Mouse (Mus musculus): ENCODE measurements around the gene Adora3. TPM values are rescaled to one million over a fixed set of nuclear protein-coding genes. Genes with fewer than 3 reads are reported as not detected.

The Adora3 gene
- under 1 TPM in 1 of 2 experiments, not detected in 1; 0.40 TPM for total RNA-seq (2021)
- long read RNA-seq, experiment 1 = 0 reads
- long read RNA-seq, experiment 2 = 0 reads

DNA sequence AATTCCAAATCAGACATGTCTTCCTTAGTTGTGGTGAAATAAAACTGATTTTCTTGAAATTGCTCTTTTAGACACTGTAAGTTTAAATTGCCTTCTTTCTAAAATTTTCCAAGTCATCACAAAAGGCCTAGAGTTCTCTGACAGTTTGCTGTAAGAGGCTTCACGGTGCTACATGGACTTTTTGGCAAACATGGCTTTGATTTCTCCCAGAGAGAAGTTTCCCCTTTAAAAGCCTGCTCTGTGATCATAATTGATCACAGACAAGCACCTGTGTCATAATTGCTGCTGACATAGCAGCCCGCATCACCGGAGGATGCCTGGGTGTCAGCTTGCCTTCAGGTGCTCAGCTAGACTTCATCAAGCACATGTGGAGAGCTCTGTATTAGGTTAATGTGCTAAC lies at the start of gene Adora3, which contains the start of gene Tmigd3:
Gene Adora3 (plus strand): TSS at position 301 of the 400 bp plus-strand sequence.
Gene Tmigd3 (plus strand): TSS at position 346 of the 400 bp plus-strand sequence.
- DNase-seq = no peak

- no peak for DNase-seq
Observed at GRCm38 (mm10) chr3:105821504-105821903, 49.2 kb upstream of the Adora3 start.

DNA sequence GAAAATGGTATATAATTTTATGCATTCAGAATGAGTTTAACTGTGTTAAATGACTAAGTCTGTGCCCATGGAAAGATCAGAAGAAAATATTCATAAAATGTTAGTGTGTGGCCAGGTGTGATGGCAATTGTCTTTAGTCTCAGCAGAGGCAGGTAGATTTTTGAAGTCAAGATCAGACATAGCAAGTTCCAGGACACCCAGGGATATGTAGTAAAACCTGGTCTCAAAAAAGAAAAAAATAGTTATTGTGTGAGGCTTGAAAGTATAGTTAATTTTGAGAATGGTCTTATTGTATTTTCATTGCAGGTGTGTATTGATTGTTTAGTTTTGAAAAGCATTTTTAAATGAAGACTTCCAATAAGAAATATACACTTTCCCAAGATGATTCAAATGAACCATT lies 47.0 kb upstream of the Adora3 start:
- DNase-seq = no peak

DNA sequence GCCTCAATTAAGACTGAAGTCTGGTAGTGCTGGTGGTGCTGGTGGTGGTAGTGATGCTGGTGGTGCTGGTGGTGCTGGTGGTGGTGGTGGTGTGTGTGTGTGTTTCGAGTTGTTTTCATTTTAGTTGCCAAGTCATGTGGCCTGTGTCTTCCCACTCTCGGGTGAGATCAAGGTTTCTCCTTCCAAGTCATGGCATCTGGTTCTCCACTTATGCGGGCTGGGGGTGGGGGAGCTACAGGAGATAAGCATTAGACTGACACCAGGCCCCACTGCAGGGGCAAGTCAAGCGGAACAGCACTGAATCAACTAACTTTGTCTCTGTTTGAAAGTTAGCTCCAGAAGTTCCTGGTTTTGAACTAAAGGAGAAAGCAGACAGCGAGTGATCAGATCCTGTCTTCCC lies 46.6 kb upstream of the Adora3 start:
- DNase-seq = no peak

DNA sequence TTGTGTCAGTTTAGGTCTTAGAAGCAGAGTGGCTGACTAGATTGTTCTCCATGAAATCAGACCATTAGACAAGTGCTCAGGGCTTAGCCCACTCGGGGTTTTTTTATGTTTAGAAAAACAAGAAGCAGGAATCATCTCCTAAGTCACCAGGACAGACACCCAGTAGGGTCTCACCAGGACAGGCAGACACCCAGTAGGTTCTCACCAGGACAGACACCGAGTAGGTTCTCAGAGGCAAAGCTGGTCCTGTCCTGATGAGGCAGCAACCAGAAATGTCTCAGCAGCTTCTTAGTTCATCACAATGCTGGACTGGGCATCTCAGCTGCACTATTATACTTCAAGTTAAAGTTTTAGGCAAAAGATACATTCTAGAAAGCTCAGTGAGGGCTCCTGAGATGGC lies 46.0 kb upstream of the Adora3 start:
- no peak for DNase-seq

- peak; percentile 46 to 78 for DNase-seq
Observed at GRCm38 (mm10) chr3:105825501-105826161, 45.0 kb upstream of the Adora3 start.

GRCm38 (mm10) chr3:105831584-105831983 lies 39.1 kb upstream of the Adora3 start:
- DNase-seq = no peak

DNA sequence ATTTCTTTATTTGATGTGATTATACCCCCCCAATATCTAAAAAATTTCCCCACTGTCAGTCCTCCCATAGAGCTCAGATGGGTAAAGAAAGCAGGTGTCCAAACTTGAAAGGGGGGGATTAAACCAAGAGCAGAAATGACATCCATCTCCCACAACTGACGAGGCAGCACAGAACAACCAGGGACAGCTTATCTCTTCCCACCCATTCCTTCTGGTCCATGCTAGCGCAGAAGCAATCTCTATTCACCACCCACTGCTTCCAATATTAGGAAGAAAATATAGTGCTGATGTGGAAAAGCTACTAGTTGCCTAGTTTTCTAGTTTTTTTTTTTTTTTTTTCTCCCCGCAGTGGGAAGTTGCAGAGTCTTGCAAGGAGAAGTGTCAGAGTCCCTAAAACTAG lies 34.8 kb upstream of the Adora3 start:
- DNase-seq = no peak

DNA sequence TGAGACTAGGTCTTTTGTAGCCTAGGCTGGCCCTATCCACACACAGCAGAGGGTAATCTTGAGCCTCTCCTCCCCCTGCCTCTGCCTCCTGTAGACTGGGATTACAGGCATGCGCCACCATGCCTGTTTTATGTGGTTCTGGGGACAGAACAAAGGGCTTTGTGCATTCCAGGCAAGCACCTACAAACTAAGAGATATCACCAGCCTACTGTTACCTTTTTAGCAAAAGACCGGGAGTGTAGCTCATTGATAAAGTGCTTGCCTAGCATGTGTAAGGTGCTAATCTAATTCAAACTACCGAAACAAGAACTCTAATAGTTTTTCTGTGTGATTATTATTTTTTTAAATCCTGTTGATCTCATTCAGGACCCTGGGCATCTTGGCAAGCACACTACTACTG lies 33.8 kb upstream of the Adora3 start:
- no peak for DNase-seq

GRCm38 (mm10) chr3:105838655-105839054 lies 32.0 kb upstream of the Adora3 start:
- DNase-seq = no peak

GRCm38 (mm10) chr3:105839836-105840235 lies 30.8 kb upstream of the Adora3 start:
- DNase-seq = no peak

GRCm38 (mm10) chr3:105846294-105847069 lies 24.2 kb upstream of the Adora3 start:
- DNase-seq = no peak

DNA sequence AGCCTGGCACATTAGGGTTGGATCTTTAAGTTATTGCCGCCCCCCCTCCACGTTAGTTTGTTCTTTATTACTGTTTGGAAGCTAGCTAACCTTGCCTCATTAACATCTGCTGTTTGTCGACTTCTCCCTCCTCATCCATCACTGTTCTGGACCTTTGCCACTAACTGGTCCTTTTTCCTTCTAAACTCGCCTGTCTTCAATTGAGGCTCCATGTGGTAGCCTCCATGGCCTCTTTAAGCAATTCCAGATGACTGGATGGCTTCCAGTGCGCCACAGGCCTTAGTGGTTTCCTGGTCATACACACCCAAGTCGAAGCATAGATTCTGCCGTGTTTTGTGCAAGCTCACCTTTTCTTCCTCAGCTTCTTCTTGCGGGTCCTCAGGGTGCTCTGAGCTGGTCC lies 16.9 kb upstream of the Adora3 start:
- no peak for DNase-seq

DNA sequence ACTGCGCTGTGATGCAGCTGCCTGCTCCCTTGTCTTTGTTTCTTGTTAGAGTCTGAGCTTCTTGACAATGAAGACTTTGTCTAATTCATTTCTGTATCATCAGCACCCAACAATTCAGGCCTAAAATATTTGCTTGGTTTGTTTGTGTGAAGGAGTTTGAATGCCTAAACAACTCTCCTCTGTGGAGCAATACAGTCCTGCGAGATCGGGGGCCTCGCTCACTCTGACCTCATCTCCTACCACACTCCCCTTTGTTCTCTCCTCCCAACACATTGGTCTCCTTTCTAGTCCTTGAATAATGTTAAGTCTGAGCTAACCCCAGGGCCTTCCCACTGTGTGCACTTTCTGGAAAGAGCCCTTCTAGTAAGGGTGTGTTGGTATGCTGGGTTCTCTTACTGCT lies 15.9 kb upstream of the Adora3 start:
- no peak for DNase-seq

DNA sequence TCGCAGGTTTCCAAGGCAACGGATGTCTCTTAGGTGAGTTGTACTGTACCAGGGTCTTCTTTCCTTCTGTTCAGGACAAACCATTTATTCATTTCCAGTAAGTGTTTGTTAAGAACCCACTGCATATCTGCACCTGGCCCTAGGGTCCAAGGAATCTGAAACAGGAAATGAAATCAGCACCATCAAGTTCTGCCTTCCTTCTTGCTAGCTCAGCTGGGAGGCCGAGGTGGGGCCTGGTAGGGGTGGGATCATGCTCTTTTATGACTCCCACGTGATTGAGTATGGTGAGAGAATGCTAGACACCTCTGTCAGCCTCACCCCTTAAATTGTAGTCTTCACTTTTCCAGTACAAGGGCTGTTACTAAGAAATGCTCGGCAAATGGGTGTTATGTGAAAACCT lies 13.1 kb upstream of the Adora3 start:
- DNase-seq = no peak

DNA sequence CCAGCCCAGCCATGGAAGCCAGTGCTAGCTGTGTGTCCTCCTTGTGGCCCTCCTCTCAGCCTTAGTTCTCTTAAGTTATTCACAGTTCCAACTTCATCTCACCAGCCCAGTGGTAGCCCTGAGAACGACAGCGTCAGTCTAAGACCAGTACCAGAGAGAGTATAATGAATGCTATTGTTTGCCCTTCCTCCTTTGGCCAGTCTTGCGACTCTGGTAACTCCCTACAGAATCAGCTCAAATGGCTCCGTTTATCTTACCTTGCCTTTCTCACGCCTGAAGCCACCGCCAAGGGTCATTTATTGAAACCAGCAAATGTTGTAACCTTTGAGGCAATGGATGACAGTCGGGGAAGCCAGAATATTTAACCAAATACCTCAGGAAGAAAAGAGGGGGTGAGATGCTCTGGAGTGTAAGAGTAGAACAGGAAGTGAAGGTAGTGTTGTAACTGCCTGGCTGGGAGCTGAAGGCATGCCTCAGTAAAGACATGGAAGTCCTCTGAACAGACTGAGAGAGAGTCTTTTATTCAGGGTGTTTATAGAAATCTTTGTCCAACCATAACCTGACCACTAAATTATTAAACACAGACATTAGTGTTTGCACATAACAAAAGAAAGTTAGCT lies 8.8 kb upstream of the Adora3 start:
- no peak for DNase-seq

GRCm38 (mm10) chr3:105864123-105864522 lies 6.5 kb upstream of the Adora3 start:
- no peak for DNase-seq

DNA sequence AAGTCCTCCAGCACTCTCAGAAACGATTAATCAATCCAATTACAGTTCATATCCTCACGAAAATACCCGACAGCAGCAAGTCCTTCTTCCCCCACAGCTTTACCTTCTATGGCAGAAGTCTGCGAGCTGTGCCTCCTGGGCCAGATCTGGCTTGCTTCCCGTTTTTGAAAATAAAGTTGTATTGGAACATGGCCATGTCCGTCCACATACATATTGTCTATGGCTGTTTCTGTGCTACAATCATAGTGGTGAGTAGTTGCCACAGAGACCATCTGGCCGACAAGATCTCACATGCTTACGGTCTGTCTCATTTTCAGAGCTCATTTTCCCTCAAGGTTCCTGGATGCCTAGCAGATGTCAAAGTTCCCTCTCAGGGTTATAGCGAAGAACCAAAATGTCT lies 5.5 kb upstream of the Adora3 start:
- no peak for DNase-seq

DNA sequence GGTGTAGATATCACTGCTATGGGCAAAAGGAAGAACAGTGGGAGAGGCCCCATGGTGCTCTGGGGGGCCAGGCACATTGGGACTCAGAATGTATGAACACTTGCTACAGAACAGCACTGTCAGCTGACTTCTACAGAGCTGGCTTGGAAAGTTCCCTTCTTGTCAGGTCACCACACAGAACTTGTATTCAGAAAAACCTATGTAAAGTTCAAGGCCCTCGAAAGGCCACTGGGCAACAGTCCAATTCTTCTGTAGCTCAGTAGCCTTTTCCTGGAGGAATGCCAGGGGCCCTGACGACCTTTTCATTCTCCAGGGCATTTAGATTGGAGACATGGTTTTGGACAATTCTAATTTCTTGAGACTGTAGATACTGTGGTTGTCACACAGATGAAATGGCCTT lies 2.5 kb upstream of the Adora3 start:
- DNase-seq = peak; percentile 82 to 86

- DNase-seq = no peak
Observed at GRCm38 (mm10) chr3:105872034-105872433, 1.4 kb downstream of the Adora3 start.

DNA sequence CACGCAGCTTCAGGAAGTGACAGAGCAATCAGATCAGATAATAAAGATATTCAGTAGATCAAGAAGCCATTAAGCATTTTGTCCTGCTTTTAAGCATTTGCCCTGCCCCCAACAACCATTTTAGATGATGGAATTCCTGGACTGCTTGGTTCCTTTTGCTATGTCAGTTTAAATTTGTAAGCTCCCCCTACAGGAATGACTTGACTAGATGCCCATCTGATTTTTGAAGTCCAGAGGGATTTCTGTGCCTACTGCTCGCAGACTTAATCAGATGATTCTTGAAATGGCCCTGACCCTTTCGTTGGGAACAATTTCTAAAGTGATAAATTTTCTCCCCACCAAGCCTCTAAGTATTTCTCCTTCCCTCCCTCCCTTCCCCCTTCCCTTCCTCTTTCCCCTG lies 1.9 kb downstream of the Adora3 start:
- peak; percentile 10 to 18 for DNase-seq

- no peak for DNase-seq
Observed at GRCm38 (mm10) chr3:105873451-105874445, 3.1 kb downstream of the Adora3 start.

All from adrenal gland, postnatal 36 days (tissue).